Mouse (Mus musculus) lung, adult 2 months (tissue): ENCODE measurements around the gene G6pc3.

Experiments used
- CTCF ChIP-seq: fragments of 200-500 bp; IDR thresholded peaks from 2 replicates; pipeline ENCODE4 v1.5.1; 2011; ENCODE audit warnings: mild to moderate bottlenecking, low read length, control low read depth; ENCODE audit not compliant: insufficient read depth
- POLR2A ChIP-seq: fragments of 200-500 bp; IDR thresholded peaks from 2 replicates; pipeline ENCODE4 v1.6.1; 2011; ENCODE audit warnings: low read depth, mild to moderate bottlenecking, control low read depth, low read length, borderline replicate concordance; ENCODE audit errors: extremely low read depth

GRCm38 (mm10) chr11:102188980-102189379 is 440 bp upstream of the G6pc3 start:
- TF ChIP-seq POLR2A (no peak), CTCF (no peak)
